Mouse (Mus musculus) G1E (cell line): ENCODE data around the gene Stac3.

Experiments used
- CTCF ChIP-seq: IDR thresholded peaks from 2 replicates; pipeline ENCODE4 v1.5.1; 2012; ENCODE audit warnings: low read depth, low read length, inconsistent platforms, mixed read lengths
- TAL1 ChIP-seq: conservative IDR thresholded peaks from 2 replicates; pipeline ENCODE4 v1.6.1; 2012; ENCODE audit warnings: low read depth, low read length, inconsistent platforms, mixed read lengths

GRCm38 (mm10) chr10:127514764-127515163, 13.3 kb downstream of the Stac3 start, which contains the start of gene Ndufa4l2:
- no peak for TF ChIP-seq CTCF
- TF ChIP-seq TAL1: no peak
